Mouse (Mus musculus) CD8-positive naive resting alpha-beta T cell, adult 2 months (primary cell): ENCODE data around the gene Gja3.
"Not testable (repeated sequence)": the region's sequence is repeated elsewhere in the genome, so short reads cannot be mapped to it uniquely, and the experiment has no call there.

ENCODE experiments used
- DNase-seq, 2 experiments: peaks; one replicate each; pipeline ENCODE4 v3.0.0; 2022; ENCODE audit warnings: low read depth in 2 of 2, low spot score in 2 of 2

The Gja3 gene

GRCm38 (mm10) chr14:57034926-57035498, 22.9 kb downstream of the Gja3 start:
- no peak for DNase-seq

GRCm38 (mm10) chr14:57034135-57034534, 23.8 kb downstream of the Gja3 start:
- DNase-seq = no peak

GRCm38 (mm10) chr14:57032850-57033249, 25.1 kb downstream of the Gja3 start:
- DNase-seq = no peak

- no peak for DNase-seq
Observed at GRCm38 (mm10) chr14:57018436-57018835, 39.5 kb downstream of the Gja3 start.

GRCm38 (mm10) chr14:57016806-57017205, 41.1 kb downstream of the Gja3 start:
- not testable (repeated sequence) for DNase-seq

GRCm38 (mm10) chr14:56988621-56989020, 69.3 kb downstream of the Gja3 start:
- DNase-seq = no peak
